Mouse (Mus musculus) ES-Bruce4 (cell line): ENCODE results near the gene Pam. TPM values are rescaled to one million over a fixed set of nuclear protein-coding genes. Genes with fewer than 3 reads are reported as not detected.

Source experiments
- H3K27ac ChIP-seq: 2 replicates; pipeline ENCODE4 v1.5.1; 2012; ENCODE audit warnings: low read length, inconsistent platforms; ENCODE audit not compliant: insufficient read depth
- H3K27me3 ChIP-seq: 2 replicates; pipeline ENCODE4 v1.6.1; 2012; ENCODE audit warnings: mild to moderate bottlenecking, low read length, inconsistent platforms; ENCODE audit not compliant: control insufficient read depth, poor library complexity, insufficient read depth, severe bottlenecking
- H3K36me3 ChIP-seq: 2 replicates; pipeline ENCODE4 v1.6.1; 2012; ENCODE audit warnings: inconsistent platforms, mild to moderate bottlenecking, low read length, moderate library complexity; ENCODE audit not compliant: control insufficient read depth, poor library complexity, insufficient read depth, severe bottlenecking
- H3K4me1 ChIP-seq: one replicate; pipeline ENCODE4 v1.8.1; 2011; ENCODE audit warnings: low read length; ENCODE audit not compliant: control insufficient read depth, insufficient read depth
- H3K4me3 ChIP-seq: 2 replicates; pipeline ENCODE4 v1.5.1; 2011; ENCODE audit warnings: low read depth, mild to moderate bottlenecking, low read length
- H3K9ac ChIP-seq: 2 replicates; pipeline ENCODE4 v1.6.1; 2012; ENCODE audit warnings: low read depth, mild to moderate bottlenecking, inconsistent platforms; ENCODE audit not compliant: poor library complexity, severe bottlenecking
- H3K9me3 ChIP-seq: replicated peaks from 2 replicates; pipeline ENCODE4 v1.6.1; 2012; ENCODE audit warnings: mild to moderate bottlenecking, low read length, inconsistent platforms; ENCODE audit not compliant: control insufficient read depth, poor library complexity, insufficient read depth, severe bottlenecking
- CTCF ChIP-seq: IDR thresholded peaks from one replicate; pipeline ENCODE4 v1.8.1; 2011; ENCODE audit warnings: low read depth, low read length
- EP300 ChIP-seq: IDR thresholded peaks from 2 replicates; pipeline ENCODE4 v1.6.1; 2011; ENCODE audit warnings: low read depth, low read length; ENCODE audit not compliant: insufficient read depth
- POLR2A ChIP-seq: IDR thresholded peaks from one replicate; pipeline ENCODE4 v1.8.1; 2011; ENCODE audit warnings: low read length; ENCODE audit not compliant: insufficient read depth
- polyA plus RNA-seq: library from polyadenylated mRNA; stranded (reverse); fragments of >200 nt; gene quantifications from 2 replicates; pipeline ENCODE4 v1.2.4, GENCODE M21; 2011; ENCODE audit warnings: low read depth; ENCODE audit not compliant: missing spikeins, insufficient read depth, insufficient read length

Pam gene
- polyA plus RNA-seq, 1 experiment, result 17.8 TPM

DNA sequence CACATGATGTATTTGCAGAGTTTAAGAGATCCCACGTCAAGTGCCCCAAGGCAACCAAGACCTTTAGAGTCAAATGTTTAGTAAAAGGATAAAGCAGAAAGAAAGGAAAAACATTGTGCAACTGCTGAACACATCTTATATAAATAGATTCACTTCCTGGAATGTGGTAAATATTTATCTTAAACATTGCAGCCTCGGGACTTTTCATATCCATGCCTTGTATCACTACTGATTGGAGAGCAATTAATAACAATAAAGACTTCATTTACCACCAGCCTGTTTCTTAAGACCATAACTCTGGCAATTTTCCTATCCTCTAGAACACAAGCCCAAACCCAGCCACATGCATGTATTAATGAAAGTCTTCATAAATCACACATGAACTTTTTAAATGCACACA lies 33.4 kb downstream of the Pam start:
- H3K9me3 ChIP-seq, result no peaks in the 10 kb centered on the region
- no peak overlapping the region for H3K27ac ChIP-seq
- H3K4me3 ChIP-seq, result no peak overlapping the region
- no peaks in the 10 kb centered on the region for H3K27me3 ChIP-seq
- H3K9ac ChIP-seq, result no peak overlapping the region
- no peak for TF ChIP-seq CTCF
- TF ChIP-seq POLR2A, result no peak
- no peak for TF ChIP-seq EP300
- no peaks in the 10 kb centered on the region for H3K36me3 ChIP-seq
- H3K4me1 ChIP-seq, result no peaks in the 10 kb centered on the region

- Histone ChIP-seq H3K4me3 (no peak overlapping the region), H3K27ac (no peak overlapping the region), H3K4me1 (no peaks in the 10 kb centered on the region), H3K9me3 (no peaks in the 10 kb centered on the region), H3K36me3 (no peaks in the 10 kb centered on the region), H3K9ac (no peak overlapping the region), H3K27me3 (no peaks in the 10 kb centered on the region)
- TF ChIP-seq CTCF, result no peak
- no peak for TF ChIP-seq POLR2A
- TF ChIP-seq EP300, result no peak
These were observed 36.0 kb downstream of the Pam start for GRCm38 (mm10) chr1:98059401-98059800.

DNA sequence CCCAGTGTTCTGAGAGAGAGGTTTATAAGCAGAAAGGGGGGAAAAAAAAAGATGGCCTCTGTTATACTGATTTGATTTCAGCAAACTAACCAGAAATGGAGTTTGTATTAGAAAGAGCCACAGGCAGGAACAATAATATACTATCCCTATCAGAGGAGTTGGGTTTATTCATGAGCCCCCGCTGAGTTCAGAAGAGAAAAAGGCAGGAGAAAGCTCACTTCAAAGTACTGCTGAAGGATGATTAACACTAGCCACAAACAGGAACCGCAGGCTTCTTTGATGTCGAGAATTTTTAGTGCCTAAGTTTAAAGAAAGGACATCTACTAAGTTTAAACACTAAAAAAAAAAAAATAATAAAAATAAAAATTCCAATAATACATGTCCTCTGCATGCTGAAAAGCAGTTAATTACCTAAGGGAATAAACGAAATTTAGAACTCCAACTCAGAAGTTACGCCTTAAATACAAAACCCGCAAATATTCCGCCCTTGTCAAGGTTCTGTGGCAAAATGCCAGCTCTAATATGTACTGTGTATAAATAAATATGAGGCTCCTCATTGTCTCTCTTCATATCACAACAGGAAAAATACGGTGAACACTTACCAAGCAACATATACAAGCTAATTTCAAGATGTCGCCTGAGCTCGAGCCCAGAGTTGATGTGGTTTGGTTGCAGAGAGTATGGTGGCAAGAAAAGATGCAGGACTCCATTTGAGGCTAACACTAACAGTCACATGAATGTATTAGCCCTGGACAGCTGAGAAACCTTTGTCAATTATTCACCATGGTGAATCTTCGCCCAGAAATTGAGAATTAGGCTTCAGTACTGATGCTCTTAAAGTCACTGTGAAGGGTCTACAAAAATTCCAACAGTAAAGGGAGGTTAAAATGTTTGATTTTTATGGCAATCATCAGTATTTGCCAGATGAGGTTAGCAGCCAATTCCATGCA lies 38.2 kb downstream of the Pam start:
- no peaks in the 10 kb centered on the region for H3K36me3 ChIP-seq
- no peaks in the 10 kb centered on the region; the same call in 1 of the 2 replicates for H3K9me3 ChIP-seq
- no peaks in the 10 kb centered on the region for H3K27me3 ChIP-seq
- TF ChIP-seq CTCF, result no peak
- H3K27ac ChIP-seq, result no peak overlapping the region
- no peak overlapping the region for H3K4me3 ChIP-seq
- H3K9ac ChIP-seq, result no peak overlapping the region
- no peaks in the 10 kb centered on the region for H3K4me1 ChIP-seq

GRCm38 (mm10) chr1:98056277-98056676 lies 39.2 kb downstream of the Pam start:
- H3K27ac ChIP-seq, result no peak overlapping the region
- TF ChIP-seq CTCF (no peak), EP300 (no peak), POLR2A (no peak)
- H3K4me1 ChIP-seq, result no peaks in the 10 kb centered on the region
- H3K9ac ChIP-seq, result no peak overlapping the region
- H3K27me3 ChIP-seq, result no peaks in the 10 kb centered on the region
- H3K9me3 ChIP-seq, result no peaks in the 10 kb centered on the region; the same call in 1 of the 2 replicates
- no peak overlapping the region for H3K4me3 ChIP-seq
- no peaks in the 10 kb centered on the region for H3K36me3 ChIP-seq

DNA sequence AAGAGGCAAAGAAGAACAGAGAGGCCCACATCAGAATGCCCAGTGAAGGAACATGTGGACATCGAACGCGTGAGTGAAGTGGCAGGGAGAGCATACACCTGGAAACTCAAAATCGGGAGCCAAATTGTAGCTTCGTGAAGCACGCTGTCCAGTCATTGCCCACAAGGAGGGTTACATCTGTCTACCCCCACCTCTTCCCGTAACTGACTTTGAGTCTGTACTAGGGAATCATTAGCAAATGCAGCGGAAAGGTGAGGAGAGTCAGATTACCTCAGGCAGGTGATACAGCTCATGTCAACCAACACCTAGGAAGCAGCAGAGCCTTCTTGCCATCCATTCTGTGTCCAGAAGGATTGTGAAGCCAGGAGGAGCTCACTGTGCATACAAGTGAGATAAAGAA lies 39.9 kb downstream of the Pam start:
- Histone ChIP-seq H3K36me3 (no peaks in the 10 kb centered on the region), H3K4me1 (no peaks in the 10 kb centered on the region), H3K9ac (no peak overlapping the region), H3K4me3 (no peak overlapping the region), H3K27me3 (no peaks in the 10 kb centered on the region), H3K27ac (no peak overlapping the region), H3K9me3 (no peaks in the 10 kb centered on the region; the same call in 1 of the 2 replicates)
- TF ChIP-seq CTCF, result no peak
- no peak for TF ChIP-seq POLR2A
- TF ChIP-seq EP300, result no peak

GRCm38 (mm10) chr1:98053994-98054393 lies 41.5 kb downstream of the Pam start:
- Histone ChIP-seq H3K4me3 (no peak overlapping the region), H3K9me3 (no peaks in the 10 kb centered on the region; the same call in 1 of the 2 replicates), H3K9ac (no peak overlapping the region), H3K36me3 (no peaks in the 10 kb centered on the region), H3K4me1 (peaks cover 2% of the 10 kb centered on the region), H3K27ac (no peak overlapping the region), H3K27me3 (no peaks in the 10 kb centered on the region)
- no peak for TF ChIP-seq CTCF
